Mouse (Mus musculus) mesoderm, embryonic 11.5 days (tissue): ENCODE data around the gene Ccdc93.

Experiments used
- DNase-seq: peaks from one replicate; pipeline ENCODE4 v3.0.0-alpha.2; 2012; ENCODE audit warnings: low read depth, low spot score

Ccdc93 gene

DNA sequence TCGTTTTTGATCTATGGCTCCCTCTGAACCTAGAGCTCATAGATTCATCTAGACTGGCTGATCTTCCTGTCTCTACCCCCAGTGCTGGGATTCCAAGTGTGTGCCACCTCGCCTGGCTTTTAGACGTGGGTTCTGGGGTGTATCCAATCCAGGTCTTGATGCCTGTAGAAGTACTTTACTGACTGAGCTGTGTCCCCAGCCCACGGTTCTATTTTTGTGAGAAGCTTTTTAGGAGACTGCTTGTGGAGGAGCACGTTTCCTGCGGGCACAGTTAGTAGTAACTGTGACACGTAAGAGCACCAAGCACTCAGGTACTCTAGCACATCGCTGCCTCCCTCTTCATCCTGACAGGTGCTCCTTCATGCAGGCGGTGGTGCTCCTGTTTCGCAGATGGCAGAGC lies 16.4 kb downstream of the Ccdc93 start:
- no peak for DNase-seq

DNA sequence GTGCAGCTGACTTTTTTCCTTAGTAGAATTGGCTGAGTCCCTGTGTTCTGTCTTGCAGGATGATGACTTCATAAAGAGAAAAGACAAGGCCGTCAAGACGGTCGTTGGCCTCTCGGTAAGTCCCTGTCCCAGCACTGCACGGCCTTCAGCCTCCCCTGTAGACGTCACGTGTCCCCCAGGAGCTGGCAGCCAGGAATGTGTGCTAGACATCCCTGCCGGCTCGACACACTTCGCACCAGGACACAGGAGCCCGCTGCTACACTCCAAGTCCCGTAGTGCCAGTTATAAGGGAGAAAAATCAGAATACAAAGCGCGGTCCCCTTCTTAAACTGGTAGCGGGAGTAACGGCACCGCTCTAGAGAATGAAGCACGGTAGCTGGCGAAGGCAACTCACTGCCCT lies 17.3 kb downstream of the Ccdc93 start:
- no peak for DNase-seq

DNA sequence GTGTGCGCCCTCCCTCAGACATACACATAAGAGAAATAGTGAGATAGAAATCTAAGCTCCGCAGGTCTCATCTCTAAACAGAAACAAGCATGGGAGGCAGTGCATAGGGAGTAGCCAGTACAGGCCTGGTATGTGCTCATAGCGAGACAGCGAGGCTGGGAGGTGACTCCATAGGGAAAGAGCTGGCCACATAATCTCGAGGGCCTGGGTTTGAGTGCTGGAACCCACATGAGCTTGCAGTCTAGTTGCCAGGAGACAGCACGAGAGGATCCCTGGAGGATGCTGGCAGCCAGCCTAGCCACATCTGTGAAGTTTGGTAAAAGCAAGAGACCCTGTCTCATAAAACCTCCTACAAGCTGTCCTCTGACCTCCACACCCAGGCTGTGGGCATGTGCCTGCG lies 20.2 kb downstream of the Ccdc93 start:
- no peak for DNase-seq

DNA sequence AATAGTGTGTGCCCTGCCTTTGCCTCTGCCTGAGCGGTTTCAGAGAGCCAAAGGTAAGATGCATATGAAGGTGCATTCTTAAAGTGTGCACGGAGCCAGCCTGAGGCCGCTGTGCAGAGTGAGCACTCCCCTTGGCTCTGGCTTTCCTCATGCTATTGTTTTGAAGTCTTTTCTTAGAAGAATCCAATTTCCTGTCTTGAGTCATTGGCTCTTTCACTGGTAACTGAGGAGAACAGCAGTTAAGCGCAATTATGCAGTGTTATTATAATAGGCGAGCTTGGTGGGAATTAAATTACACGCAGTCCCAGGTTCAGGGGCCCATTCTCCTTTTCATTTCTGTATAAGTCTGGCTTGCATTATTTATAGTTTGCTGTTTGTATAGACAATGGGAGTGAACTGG lies 21.6 kb downstream of the Ccdc93 start:
- DNase-seq: no peak

DNA sequence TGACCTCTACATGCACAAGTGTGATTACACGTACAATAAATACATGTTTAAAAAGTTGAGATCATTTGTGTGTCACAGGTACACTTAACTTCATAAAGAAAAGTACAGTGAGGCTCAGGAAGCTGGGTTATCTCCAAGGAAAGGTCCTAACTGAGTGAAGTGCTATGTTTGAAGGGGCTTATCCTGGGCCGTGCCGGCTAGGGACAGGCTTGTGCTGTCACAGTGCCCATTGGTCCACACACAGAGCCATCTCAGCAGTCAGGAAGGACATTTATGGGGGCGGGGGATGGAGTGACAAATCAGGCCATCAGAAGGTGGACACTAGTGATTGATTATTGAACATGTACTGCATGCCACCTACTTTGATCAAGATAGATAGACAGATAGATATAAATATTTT lies 22.2 kb downstream of the Ccdc93 start:
- no peak for DNase-seq

DNA sequence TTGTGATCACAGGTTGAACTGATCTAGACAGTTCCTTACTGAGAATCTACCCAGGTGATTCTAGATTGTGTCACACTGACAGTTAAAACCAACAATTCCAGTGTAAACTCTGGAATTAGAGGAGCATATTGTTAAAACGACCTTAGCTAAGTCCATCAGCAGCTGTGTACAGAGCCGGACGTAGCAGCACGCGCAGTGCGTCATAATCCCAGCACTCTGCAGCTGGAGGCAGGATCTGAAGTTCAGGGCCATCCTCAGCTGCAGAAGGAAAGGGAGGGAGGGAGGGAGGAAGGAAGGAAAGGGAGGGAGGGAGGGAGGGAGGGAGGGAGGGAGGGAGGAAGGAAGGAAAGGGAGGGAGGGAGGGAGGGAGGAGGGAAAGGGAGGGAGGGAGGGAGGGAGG lies 24.1 kb downstream of the Ccdc93 start:
- no peak for DNase-seq

DNA sequence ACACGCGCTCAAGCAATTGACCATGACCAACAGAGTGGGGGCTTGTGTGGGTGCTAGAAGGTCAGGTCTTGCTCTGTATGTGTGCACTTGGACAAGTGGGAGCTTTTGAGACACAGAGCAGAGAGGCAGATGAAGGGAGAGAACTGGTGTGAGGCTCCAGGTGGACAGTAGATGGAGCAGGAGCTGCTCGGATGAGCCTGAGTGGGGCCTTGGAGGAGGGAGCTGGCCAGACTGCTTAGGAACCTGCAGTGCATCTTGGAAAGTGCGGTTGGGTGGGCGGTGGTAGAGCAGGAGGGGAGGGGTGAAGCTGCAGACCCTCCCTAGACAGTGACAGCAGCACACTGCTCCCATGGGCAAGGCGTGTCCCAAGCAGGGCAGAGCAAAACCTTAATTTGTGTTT lies 29.2 kb downstream of the Ccdc93 start:
- DNase-seq: no peak

DNA sequence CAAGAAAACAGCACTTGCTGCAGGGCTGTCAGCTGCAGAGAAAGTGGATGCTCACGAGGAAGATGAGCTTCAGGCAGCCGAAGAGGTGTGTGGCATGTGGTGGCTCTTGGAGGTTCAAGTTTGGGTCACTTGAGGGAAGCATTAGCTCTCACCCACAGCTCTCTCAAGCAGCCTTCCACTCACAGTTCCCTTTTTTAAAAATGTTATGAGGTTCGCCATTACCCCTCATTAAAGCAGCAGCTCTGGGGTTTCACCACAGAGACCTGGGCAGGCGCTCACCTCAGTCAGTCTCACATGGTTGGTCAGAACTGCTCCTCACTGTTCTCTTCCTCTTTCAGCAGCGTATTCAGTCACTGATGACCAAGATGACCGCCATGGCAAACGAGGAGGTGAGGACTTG lies 31.0 kb downstream of the Ccdc93 start:
- DNase-seq: no peak

DNA sequence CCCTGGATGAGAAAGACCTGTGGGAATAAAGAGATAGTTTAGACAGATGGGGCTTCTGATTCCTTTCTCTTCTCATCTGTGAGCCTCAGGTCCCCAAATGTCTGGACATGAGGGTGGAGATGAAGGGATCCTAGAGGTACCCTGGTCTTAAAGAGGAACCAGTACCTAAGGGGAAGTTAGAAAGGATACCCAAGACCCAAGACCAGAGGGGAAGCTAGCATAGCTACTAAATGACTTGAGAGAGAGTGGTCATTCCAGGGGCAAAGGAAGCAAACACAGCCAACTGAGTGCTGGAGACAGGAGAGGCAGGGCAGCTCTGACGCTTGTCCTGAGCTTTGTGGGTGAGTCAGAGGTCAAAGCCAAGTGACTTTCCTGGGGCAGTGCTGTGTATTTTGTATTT lies 31.8 kb downstream of the Ccdc93 start:
- no peak for DNase-seq

DNA sequence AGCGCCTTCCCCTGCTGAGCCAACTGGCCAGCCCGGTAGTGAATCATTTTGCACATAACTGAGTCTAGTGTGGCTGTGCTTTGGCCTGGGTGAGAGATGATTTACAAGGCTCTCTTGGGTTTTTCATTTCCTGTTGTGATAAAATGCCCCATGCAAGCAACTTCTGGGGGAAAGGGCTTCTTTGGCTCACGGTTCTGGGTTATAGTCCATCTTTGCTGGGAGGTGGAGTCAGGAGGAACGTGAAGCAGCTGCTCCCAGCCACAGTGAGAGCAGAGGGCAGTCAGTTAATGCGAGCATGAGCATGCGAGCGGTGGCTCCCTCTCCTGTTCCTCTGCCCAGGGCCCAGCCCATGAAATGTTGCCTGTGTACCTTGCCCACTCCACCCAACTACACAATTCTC lies 33.0 kb downstream of the Ccdc93 start:
- DNase-seq: no peak

DNA sequence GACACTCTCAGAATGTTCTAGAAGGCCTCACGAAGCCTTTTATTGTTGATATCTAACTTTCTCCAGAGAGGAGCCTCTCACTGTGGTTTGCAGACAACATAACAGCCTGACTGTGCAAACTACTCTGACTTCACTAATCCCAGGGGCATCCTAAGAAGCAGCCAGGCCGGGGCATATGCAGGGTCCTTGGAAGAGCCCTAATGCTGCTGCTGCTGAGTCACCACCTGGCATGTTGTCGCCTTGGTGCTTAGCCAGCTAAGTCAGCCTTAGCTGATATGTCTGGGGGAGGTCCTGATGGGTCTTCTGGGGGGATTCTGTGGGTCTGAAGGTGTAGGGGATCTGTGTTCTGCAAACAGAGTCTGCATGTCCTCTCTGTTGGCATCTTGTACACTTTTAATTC lies 35.4 kb downstream of the Ccdc93 start:
- no peak for DNase-seq

DNA sequence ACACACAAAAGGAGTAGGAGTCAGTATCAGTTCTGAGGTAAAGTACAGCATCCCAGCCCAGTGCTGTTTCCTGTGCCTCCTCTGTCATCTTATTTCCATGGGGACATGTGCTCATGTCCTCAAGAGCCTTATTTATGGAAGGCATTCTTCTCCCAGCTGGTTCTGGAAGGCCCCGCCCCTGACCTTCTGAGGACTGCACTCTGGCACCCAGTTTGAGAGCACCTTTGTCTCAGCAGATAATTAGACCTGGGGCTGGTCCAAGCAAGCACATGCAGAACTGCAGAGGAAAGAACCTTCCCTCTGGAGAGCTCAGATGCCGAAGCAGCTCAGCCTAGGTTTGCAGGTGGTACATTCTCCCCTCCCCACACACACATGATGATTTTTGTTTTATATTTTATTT lies 37.4 kb downstream of the Ccdc93 start:
- DNase-seq: no peak

DNA sequence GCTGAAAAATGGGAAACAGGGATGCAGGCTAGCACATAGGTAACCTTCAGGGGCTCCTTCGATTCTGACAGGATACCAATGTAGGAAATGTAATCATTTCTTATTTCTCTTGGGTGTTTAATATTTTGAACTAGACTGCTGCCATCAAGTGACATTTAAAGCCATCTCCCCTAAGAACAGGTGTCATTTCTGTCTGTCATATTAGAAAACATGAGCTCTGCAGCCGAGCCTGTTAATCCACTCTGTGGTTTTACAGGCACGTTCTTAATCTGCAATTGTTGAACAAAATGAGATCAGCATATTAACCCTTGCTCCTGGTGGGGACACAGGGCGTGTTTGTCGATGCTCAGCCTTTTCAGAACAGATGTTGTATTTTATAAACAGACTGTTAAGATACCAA lies 40.7 kb downstream of the Ccdc93 start:
- DNase-seq: no peak

DNA sequence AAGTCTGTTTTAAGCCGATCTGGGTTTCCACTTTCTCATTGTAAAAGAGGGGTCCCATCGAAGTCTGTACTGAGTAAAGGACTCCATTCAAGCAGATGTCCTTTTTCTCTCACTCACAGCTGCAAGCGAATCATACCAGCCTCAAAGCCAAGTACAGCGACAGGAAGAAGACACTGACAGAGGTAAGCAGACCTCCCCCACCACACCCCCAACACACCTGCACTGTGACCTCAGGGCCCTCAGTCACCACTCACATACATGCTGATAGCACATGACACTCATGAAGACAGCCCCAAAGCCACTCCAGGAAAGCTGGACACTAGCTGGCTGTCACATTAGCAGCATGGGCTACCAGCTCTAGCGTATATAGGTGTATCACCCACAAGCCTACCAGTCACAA lies 46.9 kb downstream of the Ccdc93 start:
- no peak for DNase-seq

DNA sequence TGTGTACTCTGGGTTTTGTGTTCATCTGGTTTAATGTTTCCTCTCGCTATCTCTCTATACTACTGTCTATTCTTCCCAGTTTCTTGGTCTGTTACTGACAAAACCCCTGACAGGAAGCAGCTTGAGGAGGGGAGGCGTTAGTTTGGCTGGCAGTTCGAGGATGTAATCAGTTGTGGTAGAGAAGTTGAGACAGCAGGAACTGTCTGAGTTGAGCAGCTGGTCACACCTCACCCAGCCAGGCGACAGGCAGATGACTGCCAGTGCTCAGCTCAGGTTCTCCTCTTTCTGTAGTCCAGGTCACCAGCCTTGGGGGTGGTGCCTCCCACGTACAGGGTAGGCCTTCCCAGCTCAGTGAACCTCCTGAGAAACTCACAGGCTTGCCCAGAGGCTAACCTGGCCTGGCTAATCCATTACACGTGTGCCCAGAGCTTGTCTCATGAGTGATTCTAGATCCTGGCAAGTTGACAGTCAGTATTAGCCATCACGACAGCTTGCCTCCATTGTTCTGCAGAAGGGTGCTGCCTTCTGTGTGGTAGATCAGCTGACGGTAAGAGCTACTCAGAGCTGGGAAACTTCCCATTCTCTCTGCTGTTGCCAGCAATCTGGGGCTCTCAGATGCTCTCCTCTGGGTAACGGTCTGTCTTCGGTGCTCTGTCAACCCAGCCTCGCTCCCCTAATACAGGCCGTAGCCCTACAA lies 47.6 kb downstream of the Ccdc93 start:
- DNase-seq: no peak

DNA sequence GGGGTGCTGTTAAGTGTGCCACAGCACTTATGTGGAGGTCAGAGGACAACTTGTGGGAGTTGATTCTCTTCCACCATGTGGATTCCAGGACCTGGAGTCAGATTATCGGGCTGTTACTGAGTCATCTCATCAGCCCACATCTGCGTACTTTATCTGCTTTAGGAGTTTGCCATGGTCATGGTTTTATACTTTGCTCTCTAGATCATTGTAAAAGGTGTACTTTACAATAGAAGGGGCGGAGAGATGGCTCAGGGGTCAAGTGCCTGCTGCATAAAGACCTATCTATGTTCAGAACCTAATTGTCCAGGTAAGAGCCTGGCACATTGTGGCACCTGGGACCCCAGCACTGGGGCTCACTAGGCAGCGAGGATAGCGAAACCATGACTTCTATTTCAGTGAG lies 48.6 kb downstream of the Ccdc93 start:
- DNase-seq: no peak

DNA sequence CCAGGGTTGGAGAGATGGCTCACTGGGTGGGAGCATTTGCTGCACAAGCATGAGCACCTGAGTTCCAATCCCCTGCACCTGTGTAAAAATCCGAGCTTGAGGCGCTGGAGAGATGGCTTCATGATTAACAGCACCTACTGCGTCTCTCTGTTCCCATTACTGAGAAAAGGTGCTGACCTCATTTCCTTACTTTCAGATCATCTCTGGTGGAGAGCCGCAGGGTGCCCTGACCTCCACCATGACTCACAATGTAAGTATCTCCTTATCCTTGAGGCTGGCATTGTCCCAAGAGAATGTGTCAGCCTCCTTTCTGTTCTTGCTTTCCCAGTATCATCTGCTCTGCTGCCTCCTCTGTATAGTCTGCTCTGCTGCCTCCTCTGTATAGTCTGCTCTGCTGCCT lies 52.2 kb downstream of the Ccdc93 start:
- no peak for DNase-seq

DNA sequence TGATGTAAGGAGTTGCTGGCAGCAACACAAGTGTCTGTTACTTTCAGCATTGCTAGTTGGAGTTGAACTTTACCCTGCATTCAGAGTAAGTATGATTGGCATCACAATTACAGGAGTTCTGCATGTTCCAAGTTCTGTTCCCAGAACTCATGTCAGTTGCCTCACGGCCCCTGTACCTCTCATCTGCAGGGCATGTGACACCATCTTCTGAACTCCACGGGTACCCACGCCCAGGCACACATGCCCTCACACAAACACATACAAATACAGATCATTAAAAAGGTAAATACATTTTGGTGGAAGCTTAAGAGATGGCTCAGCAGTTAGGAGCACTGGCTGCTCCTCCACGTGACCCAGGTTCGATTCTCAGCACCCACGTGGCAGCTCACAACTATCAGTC lies 56.0 kb downstream of the Ccdc93 start:
- DNase-seq: no peak

DNA sequence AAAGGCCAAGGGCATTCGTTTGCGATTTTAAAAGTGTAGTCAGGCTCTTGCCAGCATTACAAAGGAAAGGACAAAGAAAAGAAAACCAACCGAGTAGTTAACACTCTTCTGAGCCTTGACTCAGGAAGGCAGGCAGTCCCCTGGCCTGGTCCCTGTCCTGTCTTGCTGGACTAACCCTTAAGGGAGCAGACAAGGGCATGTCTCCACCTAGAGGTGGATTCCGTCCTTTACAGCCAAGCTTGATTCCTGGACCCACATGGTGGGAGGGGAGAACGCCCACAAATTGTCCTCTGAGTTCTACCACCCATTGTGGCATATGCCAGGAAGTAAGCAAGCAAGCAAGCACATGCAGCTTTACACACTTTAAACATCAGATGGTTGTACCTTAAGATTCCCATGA lies 59.4 kb downstream of the Ccdc93 start:
- DNase-seq: peak; percentile 45

DNA sequence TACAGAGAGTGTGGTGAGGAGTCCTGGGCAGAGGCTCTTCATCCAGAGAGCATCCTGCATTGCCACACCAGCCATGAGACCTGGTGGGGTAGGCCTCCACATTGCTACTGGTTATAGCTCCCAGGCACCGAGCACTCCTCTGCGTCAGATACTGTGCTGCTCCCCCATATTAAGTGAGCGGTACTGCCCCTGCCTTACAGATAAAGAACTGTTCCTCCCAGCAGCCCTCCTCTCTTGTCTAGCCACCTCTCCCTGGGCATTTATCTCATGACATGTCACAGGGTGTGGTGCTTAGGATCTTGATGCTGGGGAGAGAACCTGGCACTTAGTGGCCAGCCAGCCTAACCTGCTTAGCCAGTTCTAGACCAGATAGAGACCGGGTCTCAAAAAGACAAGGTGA lies 66.2 kb downstream of the Ccdc93 start:
- no peak for DNase-seq

DNA sequence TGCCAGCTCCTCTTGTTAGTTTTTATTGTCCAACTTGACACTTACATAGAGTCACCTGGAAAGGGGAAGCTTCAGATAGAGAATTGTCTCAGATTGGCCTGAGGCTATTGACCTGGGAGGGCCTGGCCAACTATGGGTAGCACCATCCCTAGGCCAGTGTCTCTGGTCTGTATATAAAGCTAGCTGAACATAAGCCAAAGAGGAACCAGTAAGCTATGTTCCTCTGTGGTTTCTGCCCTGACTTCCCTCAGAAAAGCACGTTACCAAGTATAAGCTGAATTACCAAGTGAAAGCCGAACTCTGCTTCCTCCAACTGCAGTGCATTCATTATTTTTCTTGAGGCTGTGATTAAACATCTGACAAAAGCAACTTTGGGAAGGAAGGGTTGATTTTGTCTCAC lies 77.9 kb downstream of the Ccdc93 start:
- DNase-seq: no peak

DNA sequence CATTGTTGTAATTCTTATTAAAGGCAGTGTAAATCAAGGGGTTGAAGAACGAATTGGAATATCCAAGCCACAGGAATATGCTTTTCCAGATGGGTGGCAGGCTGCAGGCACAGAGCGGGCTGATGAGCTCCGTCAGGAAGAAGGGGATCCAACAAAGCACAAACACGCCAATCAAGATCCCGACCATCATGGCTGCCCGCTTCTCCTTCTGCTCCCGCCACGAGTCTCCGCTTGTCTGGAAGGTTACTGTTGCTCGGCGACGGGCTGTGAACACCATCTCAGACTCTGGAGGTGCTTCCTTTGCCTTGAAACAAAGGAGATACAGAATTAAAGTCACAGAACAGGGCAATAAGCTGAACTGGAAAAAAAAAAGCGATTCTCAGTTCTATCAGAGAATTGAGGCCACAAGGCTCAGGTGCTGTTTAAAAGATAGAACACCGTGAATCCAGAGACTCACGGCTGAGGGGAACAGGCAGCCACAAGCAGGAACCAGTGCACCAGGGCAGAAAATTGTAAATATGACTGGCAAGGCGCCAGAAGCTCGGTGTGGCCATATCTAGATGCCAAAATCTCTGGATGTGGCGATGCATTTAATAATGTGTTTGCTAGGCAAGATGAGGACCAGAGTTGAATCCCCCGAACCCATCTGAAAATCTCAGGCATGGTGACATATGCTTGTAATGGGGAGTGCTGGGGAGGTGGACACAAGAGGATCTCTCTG lies 79.7 kb downstream of the Ccdc93 start:
- no peak for DNase-seq

DNA sequence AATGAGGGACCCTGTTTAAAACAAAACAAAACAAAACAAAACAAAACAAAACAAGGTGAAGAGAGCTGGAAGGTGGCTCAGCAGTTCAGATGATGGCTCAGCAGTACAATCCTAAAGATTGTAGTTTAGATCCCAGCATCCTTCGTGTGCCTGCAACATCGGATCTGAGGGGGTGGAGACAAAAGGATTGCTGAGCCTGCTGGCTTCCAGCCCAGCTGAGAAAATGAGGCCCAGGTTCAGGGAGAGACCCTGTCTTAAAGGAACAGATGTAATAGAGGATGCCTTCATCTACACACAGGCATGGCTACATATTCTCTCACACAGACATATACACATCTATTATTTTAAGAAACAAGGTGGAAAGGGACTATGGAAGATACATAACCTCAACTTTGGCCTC lies 80.3 kb downstream of the Ccdc93 start:
- DNase-seq: no peak

DNA sequence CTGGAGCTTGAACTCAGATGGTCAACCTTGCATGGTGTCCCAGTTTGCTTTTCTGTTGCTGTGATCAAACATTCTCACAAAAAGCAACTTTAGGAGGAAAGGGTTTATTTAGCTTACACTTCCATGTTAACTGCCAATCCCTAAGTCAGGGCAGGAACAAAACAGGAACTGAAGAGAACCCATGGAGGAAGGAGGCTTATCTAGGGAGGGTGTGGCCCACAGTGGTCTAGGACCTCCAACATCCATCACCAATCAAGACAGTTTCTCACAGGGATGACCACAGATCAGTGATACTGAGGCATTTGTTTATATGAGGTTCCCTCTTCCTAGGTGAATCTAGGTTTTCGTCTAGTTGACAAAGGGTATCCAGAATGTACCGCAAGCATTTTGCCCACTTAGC lies 81.1 kb downstream of the Ccdc93 start:
- DNase-seq: no peak
